13 mouse cellular contexts compared by ENCODE assay signal in genomic region chr6:6175350-6175971, GRCm38 (mm10).
"Had no signal": no experiment of that assay in that cellular context is flagged by ENCODE, and none has a peak within 500 bp of the region (broad histone marks: within the 10 kb centered on the region; RNA-seq: fewer than 3 reads in every experiment).

No protein-coding gene starts in this region.

- ATAC-seq: intestine, postnatal 0 days had no signal

- H3K9me3 ChIP-seq: limb, embryonic 15.5 days; neural tube, embryonic 15.5 days had no signal

- H3K36me3 ChIP-seq: limb, embryonic 15.5 days; neural tube, embryonic 15.5 days had no signal

- H3K27me3 ChIP-seq: limb, embryonic 15.5 days; neural tube, embryonic 15.5 days had no signal

- H3K4me2 ChIP-seq: limb, embryonic 15.5 days; neural tube, embryonic 15.5 days had no signal

- DNase-seq: kidney, adult 8-10 months; kidney, postnatal 25 days; layer of hippocampus, adult 9-11 months; layer of hippocampus, postnatal 36 days; lung, adult 18-20 months; right cerebral cortex, postnatal 4 days; spleen, adult 18-20 months; thymus, adult 18-20 months; thymus, postnatal 14 days had no signal

- H3K4me3 ChIP-seq: limb, embryonic 15.5 days; neural tube, embryonic 15.5 days had no signal

- H3K9ac ChIP-seq: limb, embryonic 15.5 days; liver, embryonic 14.5 days; neural tube, embryonic 15.5 days had no signal

- H3K27ac ChIP-seq: limb, embryonic 15.5 days; liver, embryonic 14.5 days; neural tube, embryonic 15.5 days had no signal
